Mouse (Mus musculus): ENCODE measurements around the gene Npc2.

DNA sequence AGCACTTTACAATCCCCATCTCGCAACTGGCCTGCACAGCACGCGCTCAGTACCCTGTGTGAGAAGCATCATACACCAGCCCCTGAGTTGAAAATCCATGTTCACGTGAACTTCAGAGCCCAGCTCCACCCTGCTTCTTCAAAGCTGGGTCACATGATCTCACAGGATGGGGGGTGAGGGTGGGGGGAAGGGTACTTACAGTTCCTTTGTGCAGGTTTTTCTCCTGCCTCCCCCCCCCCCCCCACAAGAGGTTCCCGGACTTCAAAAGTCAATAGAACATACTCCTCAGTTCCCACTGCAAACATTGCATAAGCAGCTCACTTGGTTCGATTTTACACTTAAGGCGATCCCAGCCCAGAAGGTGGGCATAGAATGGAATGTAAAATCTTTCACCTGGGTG lies 3.3 kb downstream of the Npc2 start:
- TF ChIP-seq CTCF (IDR thresholded peaks at IDR 0.05; ENCODE audit: low read depth) (no peak), EP300 (IDR thresholded peaks at IDR 0.05; ENCODE audit: low read depth) (no peak)
